Mouse (Mus musculus) T-helper 17 cell (primary cell): ENCODE results near the gene Faxc.

Source experiments
- in situ Hi-C, 2 experiments: fragments of 300-600 bp; cut with MboI, MseI; formaldehyde crosslinking; loops; 1 replicate in 1 of 2; 2 replicates in 1 of 2; pipeline ENCODE4 v1.15.1; 2025; ENCODE audit warnings: high pct_unique_total_duplicates in 2 of 2

Gene Faxc

GRCm38 (mm10) chr4:22018414-22018813 lies 87.3 kb downstream of the Faxc start:
- in situ Hi-C loops = no loop called here

GRCm38 (mm10) chr4:22029951-22030350 lies 98.8 kb downstream of the Faxc start:
- in situ Hi-C loops = no loop called here
